Mouse (Mus musculus) R1 (cell line): Measurements from ENCODE around the gene Psmb3.

Source experiments
- DNase-seq: peaks from one replicate; pipeline ENCODE4 v3.0.0-alpha.2; 2018; ENCODE audit warnings: low read depth, low spot score

The Psmb3 gene

GRCm38 (mm10) chr11:97748496-97748895 lies 45.3 kb downstream of the Psmb3 start:
- DNase-seq, result no peak

DNA sequence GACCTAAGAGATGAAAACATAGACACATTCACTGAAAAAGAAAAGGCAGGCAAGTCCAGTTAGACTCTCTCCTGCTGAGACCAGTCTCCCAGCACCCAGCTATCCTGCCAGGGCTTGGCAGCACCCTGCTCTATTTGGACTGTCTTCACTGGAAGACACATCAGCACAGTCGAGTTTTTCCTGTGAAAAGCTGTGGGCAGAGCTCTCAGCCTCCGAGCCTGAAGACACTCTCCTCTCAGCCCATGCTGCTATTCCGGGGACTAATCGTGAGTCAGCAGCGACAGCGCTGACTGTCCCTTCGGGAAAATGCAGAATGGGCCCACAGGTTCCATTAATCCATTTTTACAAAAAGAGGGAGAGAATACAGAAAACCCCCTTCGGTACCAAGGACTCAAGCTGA lies 50.1 kb downstream of the Psmb3 start:
- DNase-seq, result no peak

- no peak for DNase-seq
These were observed 54.9 kb downstream of the Psmb3 start for GRCm38 (mm10) chr11:97758125-97758524.

- DNase-seq, result no peak
These were observed 55.7 kb downstream of the Psmb3 start for GRCm38 (mm10) chr11:97758942-97759341.

DNA sequence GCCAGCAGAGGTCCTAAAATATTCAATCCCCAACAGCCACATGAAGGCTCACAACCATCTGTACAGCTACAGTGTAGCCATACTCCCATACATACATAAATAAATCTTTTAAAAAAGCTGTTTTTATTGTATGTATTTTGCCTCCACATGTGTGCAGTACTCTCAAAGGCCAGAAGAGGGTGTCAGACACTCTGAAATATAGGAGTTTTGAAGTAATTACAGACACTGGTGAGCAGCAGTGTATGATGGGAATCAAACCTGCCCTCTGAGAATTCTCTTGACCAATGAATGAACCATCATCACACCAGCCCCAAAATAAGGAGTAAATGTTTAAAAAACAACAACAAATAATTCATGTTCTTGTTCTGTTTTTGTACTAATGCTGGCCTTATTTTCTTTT lies 58.4 kb downstream of the Psmb3 start:
- DNase-seq, result peak; percentile 65
